Mouse (Mus musculus) testis, adult 2 months (tissue): ENCODE measurements around the gene Hist1h2bg.

Experiments
- CTCF ChIP-seq: fragments of 200-500 bp; IDR thresholded peaks from 2 replicates; pipeline ENCODE4 v1.5.1; 2012; ENCODE audit warnings: low read depth, mild to moderate bottlenecking, inconsistent platforms, low read length, moderate library complexity; ENCODE audit not compliant: control insufficient read depth, insufficient read depth, insufficient replicate concordance
- POLR2A ChIP-seq: fragments of 200-500 bp; IDR thresholded peaks from 2 replicates; pipeline ENCODE4 v1.6.1; 2012; ENCODE audit warnings: low read depth, mild to moderate bottlenecking, inconsistent platforms, low read length, moderate library complexity; ENCODE audit not compliant: control insufficient read depth

DNA sequence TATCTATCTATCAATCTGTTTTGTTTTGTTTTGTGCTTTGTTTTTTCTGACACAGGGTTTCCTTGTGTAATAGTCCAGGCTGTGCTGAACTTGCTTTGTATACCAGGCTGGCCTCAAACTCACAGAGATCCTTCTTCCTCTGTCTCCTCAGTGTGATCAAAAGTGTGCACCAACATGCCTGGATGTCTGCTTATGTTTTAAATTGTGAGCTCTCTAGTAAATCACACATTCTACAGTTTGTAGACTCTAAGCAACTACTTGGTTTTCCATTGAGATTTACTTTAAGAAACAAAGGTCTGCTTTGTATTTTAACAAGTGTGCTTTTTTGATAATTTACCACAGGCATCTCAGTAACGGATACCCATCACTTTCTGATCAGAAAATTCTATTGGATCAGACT is 6.6 kb downstream of the Hist1h2bg start:
- TF ChIP-seq CTCF (no peak), POLR2A (no peak)
